Mouse (Mus musculus): ENCODE results near the gene Gm9887. TPM values are rescaled to one million over a fixed set of nuclear protein-coding genes. Genes with fewer than 3 reads are reported as not detected.
"Not testable (repeated sequence)": the region's sequence is repeated elsewhere in the genome, so short reads cannot be mapped to it uniquely, and the experiment has no call there.

Gm9887 gene
- polyA plus RNA-seq, 1 experiment from 2014 or later, result 2.9 TPM

DNA sequence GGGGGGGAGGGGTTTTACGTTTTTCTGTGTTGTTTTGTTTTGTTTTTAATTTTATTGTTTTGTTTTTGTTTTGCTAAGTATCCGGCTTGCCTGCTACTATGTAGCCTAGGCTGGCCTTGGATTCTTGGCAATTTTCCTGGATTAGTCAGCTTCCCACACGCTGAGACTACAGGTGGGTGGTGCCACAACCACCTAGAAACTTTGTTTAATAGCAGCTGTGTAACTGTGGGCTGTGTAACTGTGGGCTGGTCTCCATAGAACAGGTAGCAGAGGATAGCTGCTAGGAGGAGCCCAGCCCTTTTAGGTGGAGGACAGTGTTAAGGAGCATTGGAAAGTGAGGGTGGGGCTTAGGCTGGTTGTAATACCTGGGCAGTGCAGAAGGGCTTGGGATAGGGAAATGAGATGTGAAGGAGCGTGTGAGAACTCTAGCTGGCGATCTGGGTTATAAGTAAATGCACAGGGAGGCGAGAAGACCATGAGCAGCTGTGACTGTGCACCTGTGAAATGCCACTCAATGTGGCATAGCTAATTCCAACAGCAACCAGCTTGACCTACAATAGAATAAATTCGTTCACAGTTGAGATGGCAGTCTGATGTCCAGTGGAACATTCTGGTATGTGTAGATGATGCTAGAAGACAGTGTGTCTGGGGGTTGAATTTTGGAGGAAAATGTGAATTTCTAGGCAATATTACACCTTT is 17.9 kb upstream of the Gm9887 start:
- no peaks in the 10 kb centered on the region for H3K27me3 ChIP-seq (ENCODE audit: control insufficient read depth, insufficient read depth, low read length)
- no peaks in the 10 kb centered on the region for H3K9me3 ChIP-seq (ENCODE audit: control insufficient read depth, low read length)
- ATAC-seq (ENCODE audit: low FRiP score, low TSS enrichment), result no peak
- no peak overlapping the region for H3K27ac ChIP-seq (ENCODE audit: low read depth, low read length)
- H3K9ac ChIP-seq (ENCODE audit: low read depth, low read length), result no peak overlapping the region
- WGBS, result 72% methylated on average over 7 of the region's 7 CpGs
- H3K36me3 ChIP-seq (ENCODE audit: control insufficient read depth, insufficient read depth, low read length), result no peaks in the 10 kb centered on the region
- no peak overlapping the region for H3K4me2 ChIP-seq (replicated peaks; ENCODE audit: low read depth, low read length)
- H3K4me1 ChIP-seq (ENCODE audit: control insufficient read depth, insufficient read depth, low read length), result no peaks in the 10 kb centered on the region
- H3K4me3 ChIP-seq (ENCODE audit: low read length), result no peak overlapping the region

DNA sequence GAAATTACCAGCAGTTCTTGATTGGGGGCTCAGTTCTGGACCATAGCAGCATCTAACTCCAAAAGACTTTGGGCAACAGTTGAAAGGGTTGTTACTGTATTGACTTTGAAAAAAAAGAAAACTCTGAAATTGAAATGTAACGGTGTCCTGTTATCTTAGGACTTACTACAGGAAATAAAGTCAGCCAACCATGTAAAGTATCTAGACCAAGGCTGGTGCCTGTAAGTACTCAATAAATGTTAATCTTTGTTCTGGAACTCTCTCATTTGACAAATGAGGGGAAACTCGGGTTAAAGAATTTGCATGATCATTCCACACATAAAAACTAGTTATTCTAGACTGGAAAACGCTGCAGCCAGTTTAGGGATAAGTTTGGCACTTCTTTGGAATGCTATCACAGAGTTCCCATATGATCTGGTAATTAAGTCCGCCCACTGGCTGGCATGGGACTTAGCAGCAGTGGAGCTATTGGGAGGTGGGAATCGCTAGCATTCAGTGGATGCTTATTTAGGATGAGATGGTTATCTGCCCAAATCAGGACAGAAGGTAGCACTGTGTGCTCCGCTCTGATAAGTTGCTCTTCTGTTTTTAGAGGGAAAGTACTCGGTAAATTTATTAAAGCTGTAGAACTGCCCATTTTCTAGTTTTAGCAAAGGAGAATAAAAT is 17.1 kb upstream of the Gm9887 start:
- WGBS, result 57% methylated on average over 7 of the region's 7 CpGs
- no peak for ATAC-seq (ENCODE audit: low FRiP score, low TSS enrichment)
- Histone ChIP-seq H3K4me3 (ENCODE audit: low read length) (no peak overlapping the region), H3K4me1 (ENCODE audit: control insufficient read depth, insufficient read depth, low read length) (no peaks in the 10 kb centered on the region), H3K27ac (ENCODE audit: low read depth, low read length) (no peak overlapping the region), H3K4me2 (replicated peaks; ENCODE audit: low read depth, low read length) (no peak overlapping the region), H3K27me3 (ENCODE audit: control insufficient read depth, insufficient read depth, low read length) (no peaks in the 10 kb centered on the region), H3K36me3 (ENCODE audit: control insufficient read depth, insufficient read depth, low read length) (no peaks in the 10 kb centered on the region), H3K9me3 (ENCODE audit: control insufficient read depth, low read length) (no peaks in the 10 kb centered on the region), H3K9ac (ENCODE audit: low read depth, low read length) (no peak overlapping the region)

DNA sequence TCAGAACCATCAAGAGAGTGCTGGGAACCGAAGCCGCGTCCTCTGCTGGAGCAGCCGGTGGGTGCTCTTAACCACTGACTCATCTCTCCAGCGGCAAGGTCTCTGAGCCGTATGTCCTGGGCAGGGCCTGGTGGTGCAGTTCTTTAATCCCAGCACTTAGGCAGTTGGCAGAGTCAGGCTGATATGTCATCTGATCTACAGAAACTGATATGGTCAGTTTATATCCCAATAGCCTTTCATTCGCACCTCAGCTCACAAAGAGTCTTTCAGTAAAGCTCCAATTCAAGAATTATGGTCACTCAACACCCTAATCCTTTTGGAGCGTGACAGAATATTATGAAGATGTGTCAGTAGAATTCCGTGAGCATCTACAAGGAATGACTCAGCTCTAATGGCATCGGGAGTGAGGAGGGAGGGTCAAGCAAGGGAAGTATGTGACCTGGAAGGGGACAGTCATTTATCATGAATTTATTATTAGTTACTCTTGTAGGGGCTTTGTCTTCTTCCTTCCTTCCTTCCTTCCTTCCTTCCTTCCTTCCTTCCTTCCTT is 16.1 kb upstream of the Gm9887 start:
- WGBS, result 90% methylated on average over 10 of the region's 10 CpGs

DNA sequence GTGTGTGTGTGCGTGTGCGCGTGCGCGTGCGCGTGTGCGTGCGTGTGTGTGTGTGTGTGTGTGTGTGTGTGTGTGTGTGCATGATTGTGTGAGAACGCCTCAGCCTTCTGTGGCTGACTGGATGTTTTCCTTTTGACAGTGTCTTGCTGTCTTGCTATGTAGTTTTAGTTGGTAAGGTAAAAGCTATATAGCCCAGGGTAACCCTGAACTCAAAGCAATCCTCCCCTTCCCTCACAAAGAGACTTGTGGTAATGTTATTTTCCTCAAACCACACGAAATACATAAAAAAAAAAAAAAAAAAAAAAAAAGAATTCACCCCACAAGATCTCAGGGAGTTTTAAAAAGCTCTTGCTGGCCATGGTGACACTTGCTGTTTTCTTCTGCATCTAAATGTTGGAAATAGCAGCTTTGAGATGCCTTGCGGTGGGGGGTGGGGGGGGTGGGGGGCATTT is 14.0 kb upstream of the Gm9887 start:
- ATAC-seq (ENCODE audit: low FRiP score, low TSS enrichment); H3K4me3 ChIP-seq (ENCODE audit: low read length): not testable (repeated sequence)
- WGBS, result 92% methylated on average over 12 of the region's 12 CpGs

More for the DNA sequence above, 16.1 kb upstream of the Gm9887 start:
- Histone ChIP-seq H3K4me3 (ENCODE audit: low read length) (no peak overlapping the region), H3K4me1 (ENCODE audit: control insufficient read depth, insufficient read depth, low read length) (no peaks in the 10 kb centered on the region), H3K27me3 (ENCODE audit: control insufficient read depth, insufficient read depth, low read length) (no peaks in the 10 kb centered on the region), H3K9me3 (ENCODE audit: control insufficient read depth, low read length) (no peaks in the 10 kb centered on the region), H3K4me2 (replicated peaks; ENCODE audit: low read depth, low read length) (no peak overlapping the region), H3K27ac (ENCODE audit: low read depth, low read length) (no peak overlapping the region), H3K9ac (ENCODE audit: low read depth, low read length) (no peak overlapping the region), H3K36me3 (ENCODE audit: control insufficient read depth, insufficient read depth, low read length) (no peaks in the 10 kb centered on the region)
- no peak for ATAC-seq (ENCODE audit: low FRiP score, low TSS enrichment)

DNA sequence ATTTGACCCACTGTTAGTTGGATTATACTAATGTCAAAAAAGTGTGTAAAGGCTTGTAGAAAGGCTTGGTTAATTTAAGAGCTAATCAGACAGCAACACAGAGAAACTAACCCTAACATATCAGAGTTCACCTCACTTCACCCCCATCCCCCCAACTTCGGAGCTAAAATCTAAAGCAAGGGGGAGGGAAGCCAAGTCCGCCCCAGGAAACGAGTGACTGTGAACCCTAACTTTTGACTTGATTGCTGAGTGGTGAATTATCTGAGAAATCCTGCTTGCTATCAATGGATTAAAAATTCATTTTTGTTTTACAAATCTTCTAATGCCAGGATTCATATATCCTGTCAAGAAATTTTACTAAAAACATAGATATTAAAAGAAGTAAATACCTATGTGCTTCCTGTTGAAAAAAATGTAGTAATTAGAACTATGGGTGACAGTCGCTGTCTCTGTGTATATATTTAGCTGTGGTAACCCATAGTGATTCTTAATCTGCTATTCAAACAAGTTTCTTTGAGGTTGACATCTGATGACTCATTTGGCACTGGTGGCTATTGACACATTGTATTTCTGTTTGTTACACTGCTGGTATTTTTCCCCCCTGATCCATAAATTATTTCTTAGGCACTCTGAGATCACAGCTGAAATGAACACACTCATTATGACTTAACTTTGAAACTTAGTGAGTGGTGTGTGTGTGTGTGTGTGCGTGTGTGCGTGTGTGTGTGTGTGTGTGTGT is 13.5 kb upstream of the Gm9887 start:
- no peak overlapping the region for H3K4me3 ChIP-seq (ENCODE audit: low read length)
- H3K27me3 ChIP-seq (ENCODE audit: control insufficient read depth, insufficient read depth, low read length), result no peaks in the 10 kb centered on the region
- WGBS, result 76% methylated on average over 6 of the region's 6 CpGs
- no peaks in the 10 kb centered on the region for H3K36me3 ChIP-seq (ENCODE audit: control insufficient read depth, insufficient read depth, low read length)
- no peak for ATAC-seq (ENCODE audit: low FRiP score, low TSS enrichment)
- no peaks in the 10 kb centered on the region for H3K9me3 ChIP-seq (ENCODE audit: control insufficient read depth, low read length)
- H3K4me1 ChIP-seq (ENCODE audit: control insufficient read depth, insufficient read depth, low read length), result no peaks in the 10 kb centered on the region
- no peak overlapping the region for H3K9ac ChIP-seq (ENCODE audit: low read depth, low read length)
- H3K27ac ChIP-seq (ENCODE audit: low read depth, low read length), result no peak overlapping the region
- H3K4me2 ChIP-seq (replicated peaks; ENCODE audit: low read depth, low read length), result no peak overlapping the region

More for the DNA sequence above, 14.0 kb upstream of the Gm9887 start:
- not testable (repeated sequence) for H3K4me2 ChIP-seq (replicated peaks; ENCODE audit: low read depth, low read length); H3K9ac ChIP-seq (ENCODE audit: low read depth, low read length); H3K27me3 ChIP-seq (ENCODE audit: control insufficient read depth, insufficient read depth, low read length); H3K27ac ChIP-seq (ENCODE audit: low read depth, low read length); H3K36me3 ChIP-seq (ENCODE audit: control insufficient read depth, insufficient read depth, low read length); H3K9me3 ChIP-seq (ENCODE audit: control insufficient read depth, low read length); H3K4me1 ChIP-seq (ENCODE audit: control insufficient read depth, insufficient read depth, low read length)

DNA sequence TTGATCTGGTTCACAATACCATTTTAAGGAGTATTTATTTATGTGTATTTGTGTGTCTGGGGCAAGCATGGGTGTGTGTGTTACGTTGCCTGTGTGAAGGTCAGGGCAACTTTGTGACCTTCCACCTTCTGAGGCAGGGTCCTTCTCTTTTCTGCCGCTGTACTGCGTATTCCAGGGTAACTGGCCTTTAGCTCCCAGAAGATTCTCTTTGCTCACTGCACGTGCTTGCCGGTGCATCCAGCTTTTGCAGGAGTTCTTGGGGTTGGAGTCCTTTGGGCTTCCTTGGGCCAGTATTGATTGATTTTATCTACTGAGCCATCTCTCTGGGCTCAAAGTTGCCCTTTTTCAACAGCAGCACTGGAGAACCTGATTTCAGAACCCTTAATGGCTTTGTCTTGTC is 12.3 kb upstream of the Gm9887 start:
- Histone ChIP-seq H3K4me2 (replicated peaks; ENCODE audit: low read depth, low read length) (no peak overlapping the region), H3K36me3 (ENCODE audit: control insufficient read depth, insufficient read depth, low read length) (no peaks in the 10 kb centered on the region), H3K4me1 (ENCODE audit: control insufficient read depth, insufficient read depth, low read length) (no peaks in the 10 kb centered on the region), H3K27me3 (ENCODE audit: control insufficient read depth, insufficient read depth, low read length) (no peaks in the 10 kb centered on the region), H3K27ac (ENCODE audit: low read depth, low read length) (no peak overlapping the region), H3K9ac (ENCODE audit: low read depth, low read length) (no peak overlapping the region), H3K4me3 (ENCODE audit: low read length) (no peak overlapping the region), H3K9me3 (ENCODE audit: control insufficient read depth, low read length) (no peaks in the 10 kb centered on the region)
- WGBS, result 71% methylated on average over 5 of the region's 5 CpGs
- no peak for ATAC-seq (ENCODE audit: low FRiP score, low TSS enrichment)

DNA sequence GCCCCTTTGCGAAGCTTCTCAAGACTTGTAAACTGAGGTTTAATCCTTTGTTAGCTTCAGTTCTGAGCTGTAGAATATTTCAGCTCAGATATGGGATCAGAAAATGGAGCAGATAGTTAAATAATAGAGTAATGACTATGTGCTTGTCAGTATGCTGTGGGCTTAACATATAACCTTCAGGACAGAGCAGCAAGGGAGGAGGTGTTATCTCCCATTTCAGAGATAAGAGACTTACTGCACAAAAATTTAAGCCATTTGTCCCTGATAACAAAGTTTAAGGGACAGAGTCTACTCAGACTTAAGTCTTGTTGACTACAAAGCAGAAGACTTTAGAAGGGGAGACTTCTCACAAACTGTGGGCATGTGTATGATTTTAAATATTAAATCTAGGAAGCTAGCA is 10.6 kb upstream of the Gm9887 start:
- H3K4me2 ChIP-seq (replicated peaks; ENCODE audit: low read depth, low read length), result no peak overlapping the region
- no peak overlapping the region for H3K27ac ChIP-seq (ENCODE audit: low read depth, low read length)
- no peaks in the 10 kb centered on the region for H3K9me3 ChIP-seq (ENCODE audit: control insufficient read depth, low read length)
- WGBS, result 100% methylated on average over 1 of the region's 1 CpGs
- H3K9ac ChIP-seq (ENCODE audit: low read depth, low read length), result no peak overlapping the region
- no peaks in the 10 kb centered on the region for H3K4me1 ChIP-seq (ENCODE audit: control insufficient read depth, insufficient read depth, low read length)
- H3K4me3 ChIP-seq (ENCODE audit: low read length), result no peak overlapping the region
- ATAC-seq (ENCODE audit: low FRiP score, low TSS enrichment), result no peak
- H3K27me3 ChIP-seq (ENCODE audit: control insufficient read depth, insufficient read depth, low read length), result no peaks in the 10 kb centered on the region
- peaks cover 3% of the 10 kb centered on the region; the same call in 1 of the 2 replicates for H3K36me3 ChIP-seq (ENCODE audit: control insufficient read depth, insufficient read depth, low read length)

DNA sequence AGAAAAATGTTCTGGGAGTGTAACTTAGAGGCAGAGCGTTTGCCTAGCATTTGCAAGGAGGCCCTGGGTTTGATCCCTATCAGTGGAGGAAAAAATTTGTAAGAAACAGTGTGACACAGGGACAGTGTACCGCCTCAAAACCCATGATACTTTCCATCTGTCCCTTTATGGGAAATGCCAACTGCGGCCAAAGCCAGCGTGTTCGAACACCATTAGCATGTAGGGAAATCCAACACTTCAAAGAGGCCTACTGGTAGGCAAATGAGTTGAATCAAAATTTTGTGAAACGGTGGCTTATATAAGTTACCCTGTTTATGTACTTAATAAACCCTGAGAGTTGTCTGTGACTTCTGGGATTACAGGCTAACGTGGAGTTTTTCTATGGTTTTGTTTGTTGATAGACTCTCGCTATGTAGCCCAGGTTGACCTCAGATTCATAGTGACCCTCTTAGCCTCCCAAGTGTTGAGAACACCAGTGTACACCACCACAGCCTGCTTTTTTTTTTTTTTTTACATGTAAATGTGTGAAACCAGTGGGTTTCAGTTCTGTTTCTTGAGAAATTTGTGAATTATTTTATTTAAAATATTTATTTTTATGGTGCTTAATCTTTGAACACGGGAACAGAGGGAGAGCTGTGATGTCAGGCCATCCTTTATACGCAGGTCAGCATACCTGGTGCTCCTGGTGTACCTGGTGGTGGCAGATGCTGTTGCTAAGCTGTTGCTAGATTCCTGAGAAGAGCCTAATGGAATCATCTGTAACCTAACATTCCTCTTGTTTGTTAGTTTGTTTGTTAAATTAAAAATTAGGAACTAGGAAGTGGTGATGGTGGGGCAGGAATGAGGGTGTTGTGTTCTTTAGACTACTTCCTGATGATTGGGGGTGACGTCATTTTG is 6.5 kb upstream of the Gm9887 start:
- H3K4me1 ChIP-seq (ENCODE audit: control insufficient read depth, insufficient read depth, low read length), result no peaks in the 10 kb centered on the region
- no peak overlapping the region for H3K9ac ChIP-seq (ENCODE audit: low read depth, low read length)
- no peaks in the 10 kb centered on the region for H3K27me3 ChIP-seq (ENCODE audit: control insufficient read depth, insufficient read depth, low read length)
- H3K9me3 ChIP-seq (ENCODE audit: control insufficient read depth, low read length), result no peaks in the 10 kb centered on the region
- ATAC-seq (ENCODE audit: low FRiP score, low TSS enrichment), result no peak
- WGBS, result 87% methylated on average over 11 of the region's 11 CpGs
- peaks cover 9% of the 10 kb centered on the region; the same call in 1 of the 2 replicates for H3K36me3 ChIP-seq (ENCODE audit: control insufficient read depth, insufficient read depth, low read length)
- no peak overlapping the region for H3K4me3 ChIP-seq (ENCODE audit: low read length)
- H3K27ac ChIP-seq (ENCODE audit: low read depth, low read length), result no peak overlapping the region
- H3K4me2 ChIP-seq (replicated peaks; ENCODE audit: low read depth, low read length), result no peak overlapping the region
